Mouse (Mus musculus) limb, embryonic 12.5 days (tissue): Measurements from ENCODE around the gene Slamf9. TPM values are rescaled to one million over a fixed set of nuclear protein-coding genes. Genes with fewer than 3 reads are reported as not detected.
A peak's percentile ranks its signal among the peaks of the same experiment; 100 is the strongest.

ENCODE experiments used
- ATAC-seq: fragments of 200-750 bp; cut with Nextera tagmentation; 2 replicates; pipeline ENCODE4 v1.8.0; 2017; ENCODE audit warnings: low read depth, moderate TSS enrichment; ENCODE audit not compliant: insufficient number of reproducible peaks, insufficient read depth, low FRiP score, low TSS enrichment
- H3K27ac ChIP-seq: fragments of 300-500 bp; sonication (generic); 2 replicates; pipeline ENCODE4 v1.5.1; 2016; ENCODE audit warnings: mild to moderate bottlenecking, moderate library complexity
- H3K27me3 ChIP-seq: fragments of 300-500 bp; sonication (generic); 2 replicates; pipeline ENCODE4 v1.6.1; 2016; ENCODE audit warnings: mild to moderate bottlenecking, moderate library complexity
- H3K36me3 ChIP-seq: fragments of 300-500 bp; sonication (generic); 2 replicates; pipeline ENCODE4 v1.6.1; 2016; ENCODE audit warnings: mild to moderate bottlenecking, moderate library complexity
- H3K4me1 ChIP-seq: fragments of 300-500 bp; sonication (generic); replicated peaks from 2 replicates; pipeline ENCODE4 v1.6.1; 2016
- H3K4me2 ChIP-seq: fragments of 300-500 bp; sonication (generic); 2 replicates; pipeline ENCODE4 v1.6.1; 2016; ENCODE audit warnings: mild to moderate bottlenecking, moderate library complexity
- H3K4me3 ChIP-seq: fragments of 300-500 bp; sonication (generic); replicated peaks from 2 replicates; pipeline ENCODE4 v1.5.1; 2016; ENCODE audit warnings: mild to moderate bottlenecking
- H3K9ac ChIP-seq: fragments of 300-500 bp; sonication (generic); replicated peaks from 2 replicates; pipeline ENCODE4 v1.6.1; 2016; ENCODE audit warnings: mild to moderate bottlenecking, moderate library complexity
- H3K9me3 ChIP-seq: fragments of 300-500 bp; sonication (generic); 2 replicates; pipeline ENCODE4 v1.6.1; 2016; ENCODE audit warnings: mild to moderate bottlenecking, moderate library complexity
- WGBS: fragments of 180-500 bp; shearing (Covaris S2); methylation state at CpG from one replicate; pipeline ENCODE4 v1.1.7; 2016; 5-methylcytosine and 5-hydroxymethylcytosine counted together
- polyA plus RNA-seq: library from polyadenylated mRNA; unstranded; fragments of >200 nt; fragmentation: Nextera tagmentation; extraction: Ambion mirVana; gene quantifications from 2 replicates; pipeline ENCODE4 v1.2.1, GENCODE M21; 2016

Slamf9 gene
- polyA plus RNA-seq, 1 experiment from 2014 or later: 0.21 TPM

GRCm38 (mm10) chr1:172490261-172490661, 15.1 kb downstream of the Slamf9 start:
- peaks cover 81% of the 10 kb centered on the region for H3K36me3 ChIP-seq

GRCm38 (mm10) chr1:172492047-172492446, 16.9 kb downstream of the Slamf9 start:
- Histone ChIP-seq H3K9ac (no peak overlapping the region), H3K4me3 (no peak overlapping the region), H3K9me3 (no peaks in the 10 kb centered on the region), H3K4me1 (peaks cover 4% of the 10 kb centered on the region; the same call in 1 of the 2 replicates), H3K27ac (no peak overlapping the region), H3K27me3 (no peaks in the 10 kb centered on the region), H3K36me3 (peaks cover 90% of the 10 kb centered on the region), H3K4me2 (no peak overlapping the region)
- 88% methylated on average over 8 of the region's 8 CpGs for WGBS
- no peak for ATAC-seq

More at GRCm38 (mm10) chr1:172490261-172490661, 15.1 kb downstream of the Slamf9 start:
- WGBS: 13% methylated on average over 10 of the region's 10 CpGs
- Histone ChIP-seq H3K4me2 (peak overlapping the region; percentile 49), H3K27me3 (no peaks in the 10 kb centered on the region), H3K9me3 (no peaks in the 10 kb centered on the region), H3K27ac (no peak overlapping the region), H3K4me1 (peaks cover 22% of the 10 kb centered on the region), H3K9ac (no peak overlapping the region), H3K4me3 (peak overlapping the region; percentile 22; the same call in 1 of the 2 replicates)
- peak; percentile 21; the same call in 1 of the 2 replicates for ATAC-seq

- H3K27ac ChIP-seq: no peak overlapping the region
- ATAC-seq: no peak
- H3K4me2 ChIP-seq: no peak overlapping the region
- H3K4me1 ChIP-seq: no peaks in the 10 kb centered on the region
- H3K4me3 ChIP-seq: no peak overlapping the region
- no peaks in the 10 kb centered on the region for H3K9me3 ChIP-seq
- no peaks in the 10 kb centered on the region for H3K27me3 ChIP-seq
- peaks cover 92% of the 10 kb centered on the region for H3K36me3 ChIP-seq
- H3K9ac ChIP-seq: no peak overlapping the region
- WGBS: 82% methylated on average over 6 of the region's 6 CpGs
Measured at GRCm38 (mm10) chr1:172493516-172493915, 18.4 kb downstream of the Slamf9 start.

GRCm38 (mm10) chr1:172496030-172496429, 20.9 kb downstream of the Slamf9 start:
- ATAC-seq: no peak
- peaks cover 13% of the 10 kb centered on the region for H3K4me1 ChIP-seq
- H3K4me2 ChIP-seq: no peak overlapping the region
- H3K36me3 ChIP-seq: peaks cover 78% of the 10 kb centered on the region
- H3K27me3 ChIP-seq: peaks cover 5% of the 10 kb centered on the region
- H3K9me3 ChIP-seq: no peaks in the 10 kb centered on the region
- 84% methylated on average over 17 of the region's 17 CpGs for WGBS
- no peak overlapping the region for H3K4me3 ChIP-seq
- H3K27ac ChIP-seq: no peak overlapping the region
- no peak overlapping the region for H3K9ac ChIP-seq

- peaks cover 16% of the 10 kb centered on the region for H3K27me3 ChIP-seq
- H3K4me3 ChIP-seq: no peak overlapping the region
- no peak for ATAC-seq
- peaks cover 64% of the 10 kb centered on the region for H3K36me3 ChIP-seq
- no peaks in the 10 kb centered on the region for H3K9me3 ChIP-seq
- 88% methylated on average over 10 of the region's 10 CpGs for WGBS
- H3K4me1 ChIP-seq: peaks cover 24% of the 10 kb centered on the region
- no peak overlapping the region for H3K27ac ChIP-seq
- no peak overlapping the region for H3K9ac ChIP-seq
- no peak overlapping the region for H3K4me2 ChIP-seq
Measured at GRCm38 (mm10) chr1:172497428-172497827, 22.3 kb downstream of the Slamf9 start.

GRCm38 (mm10) chr1:172499765-172500441, 24.7 kb downstream of the Slamf9 start, which contains the start of gene Tagln2:
Gene Tagln2, plus strand, starts transcription at chr1:172500047.
- WGBS: 2% methylated on average over 30 of the region's 30 CpGs
- peak; percentile 30 for ATAC-seq
- peaks cover 16% of the 10 kb centered on the region for H3K27me3 ChIP-seq
- H3K9me3 ChIP-seq: no peaks in the 10 kb centered on the region
- peaks cover 40% of the 10 kb centered on the region for H3K36me3 ChIP-seq
- peak within 1 kb of the TSS; percentile 56 for H3K9ac ChIP-seq
- H3K27ac ChIP-seq: peak within 1 kb of the TSS; percentile 35
- peak within 1 kb of the TSS; percentile 55 for H3K4me3 ChIP-seq
- peak within 1 kb of the TSS; percentile 77 for H3K4me2 ChIP-seq
- H3K4me1 ChIP-seq: peaks cover 49% of the 10 kb centered on the region

GRCm38 (mm10) chr1:172500451-172501370, 25.6 kb downstream of the Slamf9 start:
- H3K27ac ChIP-seq: peak overlapping the region; percentile 35
- 2% methylated on average over 56 of the region's 56 CpGs for WGBS
- peak overlapping the region; percentile 77 for H3K4me2 ChIP-seq

GRCm38 (mm10) chr1:172501371-172502144, 26.4 kb downstream of the Slamf9 start:
- Histone ChIP-seq H3K4me3 (peak overlapping the region; percentile 55), H3K27me3 (peaks cover 16% of the 10 kb centered on the region), H3K36me3 (peaks cover 40% of the 10 kb centered on the region), H3K4me1 (peaks cover 52% of the 10 kb centered on the region), H3K9ac (peak overlapping the region; percentile 56; the same call in 1 of the 2 replicates), H3K9me3 (no peaks in the 10 kb centered on the region), H3K27ac (no peak overlapping the region; the same call in 1 of the 2 replicates), H3K4me2 (peak overlapping the region; percentile 77)
- peak; percentile 19; the same call in 1 of the 2 replicates for ATAC-seq
- WGBS: 42% methylated on average over 13 of the region's 13 CpGs

More at GRCm38 (mm10) chr1:172500451-172501370, 25.6 kb downstream of the Slamf9 start:
- Histone ChIP-seq H3K4me3 (peak overlapping the region; percentile 55), H3K36me3 (peaks cover 40% of the 10 kb centered on the region), H3K9me3 (no peaks in the 10 kb centered on the region), H3K27me3 (peaks cover 16% of the 10 kb centered on the region), H3K4me1 (peaks cover 52% of the 10 kb centered on the region), H3K9ac (peak overlapping the region; percentile 56)
- peak; percentile 15; the same call in 1 of the 2 replicates for ATAC-seq

- Histone ChIP-seq H3K36me3 (peaks cover 32% of the 10 kb centered on the region), H3K9ac (no peak overlapping the region), H3K4me2 (peak overlapping the region; percentile 39), H3K4me1 (peaks cover 57% of the 10 kb centered on the region), H3K9me3 (no peaks in the 10 kb centered on the region), H3K27ac (peak overlapping the region; percentile 73), H3K27me3 (peaks cover 16% of the 10 kb centered on the region), H3K4me3 (0 out of 2 replicates have a peak overlapping the region, but pooled peaks have one; percentile 4)
- no peak for ATAC-seq
- 41% methylated on average over 12 of the region's 13 CpGs for WGBS
Measured at GRCm38 (mm10) chr1:172502145-172503110, 27.3 kb downstream of the Slamf9 start.
